Mouse (Mus musculus) naive thymus-derived CD4-positive, alpha-beta T cell, adult 2 months (primary cell): ENCODE results near the gene Kcne1.

Experiments
- DNase-seq: peaks from one replicate; pipeline ENCODE4 v3.0.0-alpha.2; 2011; ENCODE audit warnings: low read depth

Kcne1 gene

DNA sequence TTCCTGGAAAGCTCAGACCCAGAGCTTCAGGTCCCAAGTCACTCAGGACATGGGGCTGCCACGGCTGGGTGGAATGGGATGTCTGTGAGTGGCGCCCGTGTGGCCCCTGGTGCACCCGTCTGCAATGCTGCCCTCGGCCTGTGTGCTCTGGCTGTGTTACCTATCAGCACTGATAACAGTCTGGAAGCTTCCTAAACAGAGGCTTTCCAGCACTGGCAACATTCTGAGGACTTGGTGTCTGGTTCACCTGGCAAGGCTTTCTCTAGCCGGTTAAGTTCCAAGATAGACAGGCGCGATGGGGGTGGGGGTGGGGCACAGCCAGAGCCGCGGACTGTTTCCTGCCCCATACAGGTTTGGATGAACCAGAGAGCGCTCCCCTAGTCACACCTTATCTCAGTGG lies 3.3 kb downstream of the Kcne1 start:
- DNase-seq: no peak

GRCm38 (mm10) chr16:92355366-92355765 lies 3.9 kb downstream of the Kcne1 start:
- DNase-seq: no peak

GRCm38 (mm10) chr16:92353897-92354296 lies 5.4 kb downstream of the Kcne1 start:
- DNase-seq: no peak

DNA sequence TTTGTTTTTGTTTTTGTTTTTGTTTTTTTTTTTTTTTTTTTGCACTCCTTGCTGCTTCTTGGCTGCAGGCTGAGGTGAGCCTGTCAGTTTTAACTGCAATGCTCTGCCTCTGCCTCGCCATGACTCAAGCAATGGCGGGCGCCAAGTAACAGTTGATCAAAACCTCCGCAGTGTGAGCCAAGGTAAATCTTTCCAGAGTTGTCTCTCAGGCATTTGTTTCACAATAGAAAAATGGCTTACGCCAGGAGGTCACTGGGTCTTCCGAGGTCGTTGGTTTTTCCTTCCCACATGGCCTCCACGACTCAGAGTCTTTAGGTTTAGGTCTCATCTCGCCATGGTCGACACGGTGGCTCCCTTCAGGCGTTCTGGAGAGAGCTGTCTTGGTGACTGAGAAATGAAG lies 6.0 kb downstream of the Kcne1 start:
- no peak for DNase-seq

- DNase-seq: no peak
Measured at GRCm38 (mm10) chr16:92348941-92349340, 10.3 kb downstream of the Kcne1 start.

DNA sequence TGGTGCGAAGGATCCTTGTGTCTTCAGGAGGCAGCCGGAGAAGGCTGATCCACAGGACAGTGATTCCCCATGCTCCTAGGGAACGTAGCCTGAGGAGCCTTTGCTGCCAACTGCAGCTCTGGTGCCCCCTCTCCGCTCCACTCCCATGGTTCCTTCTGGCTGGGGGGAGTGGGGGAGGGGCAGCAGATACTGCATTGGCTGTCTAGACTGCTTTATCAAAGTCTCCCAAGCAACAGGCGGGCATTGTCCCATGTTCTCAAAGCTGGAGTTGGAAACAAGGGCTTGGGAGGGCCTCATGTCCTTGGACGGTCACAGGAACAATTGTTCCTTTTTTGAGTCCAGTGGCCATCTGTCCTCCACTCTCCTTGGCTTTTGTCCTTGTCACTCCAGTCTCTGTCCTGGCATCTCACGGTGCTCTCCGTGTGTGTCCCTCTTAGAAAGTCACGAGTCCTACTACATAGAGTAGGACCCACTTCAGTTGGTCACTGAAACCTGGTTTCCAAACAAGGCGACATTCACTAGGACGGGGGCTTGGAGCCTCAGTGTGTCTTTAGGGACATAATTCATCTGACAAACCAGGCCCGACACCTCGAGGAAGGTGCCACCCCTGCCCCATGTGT lies 12.9 kb downstream of the Kcne1 start:
- no peak for DNase-seq

DNA sequence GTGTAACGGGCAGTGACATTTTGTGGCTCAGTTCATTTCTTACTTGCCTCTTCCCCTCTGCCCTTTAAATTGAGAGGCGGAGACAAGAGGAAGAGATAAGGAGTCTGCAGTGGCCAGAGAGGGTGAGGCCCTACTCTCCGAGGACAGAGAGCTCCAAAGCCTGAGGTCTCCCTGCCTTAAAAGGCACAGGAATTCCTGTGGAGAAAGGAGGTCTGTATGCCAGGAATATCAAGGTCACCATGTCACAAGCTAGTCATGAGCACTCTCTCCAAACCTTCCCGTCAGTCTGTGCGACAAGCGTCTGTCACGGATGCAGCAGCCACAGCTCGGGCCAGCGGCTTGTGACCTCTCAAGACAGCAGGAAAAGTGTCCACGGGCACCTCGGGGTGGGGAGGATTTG lies 14.1 kb downstream of the Kcne1 start:
- no peak for DNase-seq

- DNase-seq: peak; percentile 68
Measured at GRCm38 (mm10) chr16:92340612-92341511, 18.4 kb downstream of the Kcne1 start.

DNA sequence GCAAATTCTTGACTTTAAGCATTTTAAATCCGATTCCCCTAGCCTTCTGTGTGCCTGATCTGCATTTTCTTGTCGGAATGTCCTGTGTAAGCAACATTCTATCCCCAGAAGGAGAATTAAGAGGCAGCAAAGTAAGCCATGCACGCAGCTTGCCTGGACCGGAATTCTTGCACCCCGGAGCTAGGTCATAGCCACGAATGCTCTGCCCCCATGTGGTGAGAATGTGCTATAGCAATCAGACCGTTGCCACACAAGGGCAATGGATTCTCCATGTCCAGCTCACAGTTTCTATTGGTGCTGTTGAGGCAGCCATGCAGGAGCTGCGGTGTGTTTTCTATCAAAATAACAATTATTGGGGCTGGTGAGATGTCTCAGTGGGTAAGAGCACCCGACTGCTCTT lies 23.0 kb downstream of the Kcne1 start:
- peak; percentile 70 for DNase-seq

DNA sequence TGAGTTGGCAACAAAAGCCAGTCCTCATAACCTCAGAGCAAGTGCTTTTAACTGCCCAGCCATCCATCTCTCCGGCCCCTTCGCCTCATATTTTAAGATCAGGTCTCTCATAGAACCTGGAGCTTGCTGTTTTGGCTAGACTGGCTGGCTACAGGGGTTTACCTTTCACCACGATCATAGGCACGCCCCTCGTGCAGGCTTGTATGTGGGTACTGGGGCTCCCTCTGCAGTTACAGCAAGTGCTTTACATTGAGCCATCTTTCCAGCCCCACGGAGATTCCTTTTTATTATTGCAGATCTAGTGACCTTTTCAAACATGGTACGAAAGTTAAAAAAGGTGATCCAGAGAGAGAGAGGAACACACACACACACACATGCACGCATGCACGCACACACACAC lies 24.7 kb downstream of the Kcne1 start:
- DNase-seq: no peak

GRCm38 (mm10) chr16:92330966-92331365 lies 28.3 kb downstream of the Kcne1 start:
- DNase-seq: no peak

- no peak for DNase-seq
Measured at GRCm38 (mm10) chr16:92327911-92328310, 31.4 kb downstream of the Kcne1 start.

DNA sequence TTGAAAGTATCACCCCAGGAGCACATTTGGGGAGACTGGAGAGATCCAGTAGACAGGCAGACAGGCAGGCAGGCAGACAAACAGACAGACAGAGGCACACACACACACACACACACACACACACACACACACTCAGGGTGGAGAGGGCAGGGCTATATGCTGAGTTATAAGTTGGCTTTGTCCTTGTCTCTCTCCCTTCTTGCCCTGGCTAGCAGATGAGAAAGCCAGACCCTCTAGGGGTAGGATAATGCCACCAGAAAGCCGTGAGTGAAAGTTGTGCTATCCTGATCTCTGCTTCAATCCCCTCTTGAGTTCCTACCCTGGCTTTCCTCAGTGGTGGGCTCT lies 34.2 kb downstream of the Kcne1 start:
- no peak for DNase-seq

DNA sequence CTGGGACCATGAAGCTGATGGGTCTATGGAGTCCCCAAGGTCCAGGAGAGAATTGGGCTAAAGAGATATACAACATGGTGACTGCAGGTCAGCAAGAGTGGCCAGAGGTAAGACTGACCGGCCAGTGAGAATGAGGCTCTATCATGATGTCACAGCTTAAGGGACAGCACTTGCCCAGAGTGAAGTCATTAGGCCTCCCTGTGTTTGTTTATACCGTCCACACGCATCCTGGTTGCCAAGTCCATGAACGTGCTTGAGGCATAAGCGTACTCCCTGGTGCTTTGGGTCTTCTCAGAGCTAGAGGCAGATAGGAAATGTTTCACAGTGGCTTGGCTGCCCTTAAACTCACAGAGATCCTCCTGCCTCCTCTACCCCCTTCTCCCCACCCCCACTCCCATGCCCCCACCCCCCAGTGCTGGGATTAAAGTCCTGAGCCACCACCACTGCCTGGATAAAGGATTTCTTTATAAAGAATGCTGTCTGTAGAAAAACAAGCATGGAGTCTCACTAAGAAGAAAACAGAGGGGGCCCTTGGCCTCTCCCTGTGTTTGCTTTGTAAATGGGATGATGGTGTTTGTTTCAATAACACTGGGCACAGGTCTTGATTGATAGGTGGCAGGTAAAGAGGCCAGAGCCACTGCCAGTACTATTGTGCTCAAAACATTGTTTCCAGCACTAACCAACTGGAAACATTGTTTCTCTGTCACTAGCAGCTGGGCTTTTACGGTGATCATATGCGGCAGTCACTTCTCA lies 34.8 kb downstream of the Kcne1 start:
- no peak for DNase-seq

DNA sequence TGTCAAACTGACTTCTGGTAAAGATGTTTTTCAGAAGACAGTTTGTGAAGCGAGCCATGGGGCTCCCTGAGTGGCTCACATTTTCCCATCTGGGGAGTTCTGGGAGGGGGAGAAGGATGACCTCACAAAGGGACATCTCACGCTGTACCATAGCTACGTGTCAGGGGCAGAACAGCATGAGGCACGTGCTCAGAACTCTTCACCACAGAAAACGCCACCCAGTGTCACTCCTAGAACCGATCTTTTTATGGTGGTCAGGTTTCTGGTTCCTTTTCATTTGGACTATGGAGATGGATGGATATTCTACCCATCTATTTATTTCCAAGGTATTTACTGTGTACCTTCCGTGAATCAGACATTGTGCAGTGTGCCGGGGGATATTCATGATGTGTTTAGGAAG lies 37.9 kb downstream of the Kcne1 start, which contains the start of gene Fam243:
Gene Fam243 (minus strand): TSS at position 101 of the 400 bp plus-strand sequence.
- DNase-seq: no peak

- no peak for DNase-seq
Measured at GRCm38 (mm10) chr16:92320361-92320760, 38.9 kb downstream of the Kcne1 start.

DNA sequence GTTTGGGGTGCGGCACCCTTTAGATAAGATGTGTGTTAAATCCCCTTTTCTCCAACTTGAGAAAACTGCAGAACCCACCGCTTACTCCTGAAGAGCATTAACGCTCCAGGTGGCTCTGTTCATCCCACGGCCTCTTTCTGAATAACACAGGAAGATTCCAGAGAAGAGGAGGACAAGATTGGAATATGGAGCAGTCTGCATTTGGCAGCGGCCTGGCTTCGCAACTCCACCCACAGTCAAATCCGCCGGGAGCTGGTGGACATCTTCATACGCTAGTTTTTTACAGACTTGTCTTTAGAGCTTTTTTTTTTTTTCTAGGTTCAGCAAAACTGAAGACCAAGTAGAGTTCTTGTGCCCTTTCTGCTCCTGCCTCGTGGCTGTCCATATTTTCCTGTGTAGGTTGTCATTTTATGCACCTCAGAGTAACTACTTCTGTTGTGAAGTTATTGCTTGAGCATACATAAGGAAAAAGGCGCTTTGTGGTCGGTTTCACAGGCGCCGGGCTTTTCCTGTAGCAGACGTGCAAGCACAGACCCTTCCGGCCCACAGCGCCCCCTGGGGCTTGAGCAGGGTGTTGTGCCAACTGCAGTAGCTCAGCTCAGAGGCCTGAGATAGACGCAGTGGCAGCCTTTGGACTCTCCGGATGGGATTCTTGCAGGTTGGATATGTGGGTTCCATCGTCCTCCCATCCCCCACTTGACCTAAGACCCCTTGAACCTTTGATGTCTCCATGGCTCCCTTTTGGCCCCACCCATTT lies 39.7 kb downstream of the Kcne1 start:
- DNase-seq: peak; percentile 72

DNA sequence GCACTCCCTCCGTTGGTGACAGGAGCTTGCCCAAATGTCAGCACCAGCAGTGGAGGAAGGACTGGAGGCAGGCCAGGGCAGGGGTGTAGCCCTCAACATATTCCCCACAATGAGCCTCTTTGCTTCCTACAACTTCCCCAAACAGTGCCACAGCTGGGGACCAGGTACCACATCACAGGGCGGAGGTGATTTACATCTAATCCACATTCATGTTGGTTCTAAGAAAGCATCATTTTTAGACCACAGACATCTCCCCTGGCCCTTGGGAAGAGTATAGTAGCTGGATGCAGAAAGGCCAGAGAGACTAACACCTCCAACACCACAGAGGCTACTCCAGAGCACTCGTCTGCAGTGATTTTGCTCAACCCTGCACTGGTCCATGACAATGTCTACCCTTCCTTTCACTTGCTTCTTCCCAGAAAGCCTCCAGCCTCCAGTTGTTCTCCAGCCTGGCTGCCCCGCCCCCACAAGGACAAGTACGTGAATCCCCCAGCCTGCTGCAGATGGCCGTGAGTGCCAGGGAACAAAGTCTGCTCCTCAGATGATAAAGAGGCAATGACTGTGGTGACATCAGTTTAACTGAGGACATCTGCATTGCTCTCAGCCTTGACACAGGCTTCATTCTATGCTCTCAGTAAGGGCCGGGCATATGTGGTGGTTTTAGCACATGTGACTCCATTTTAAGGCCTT lies 43.1 kb downstream of the Kcne1 start:
- no peak for DNase-seq

DNA sequence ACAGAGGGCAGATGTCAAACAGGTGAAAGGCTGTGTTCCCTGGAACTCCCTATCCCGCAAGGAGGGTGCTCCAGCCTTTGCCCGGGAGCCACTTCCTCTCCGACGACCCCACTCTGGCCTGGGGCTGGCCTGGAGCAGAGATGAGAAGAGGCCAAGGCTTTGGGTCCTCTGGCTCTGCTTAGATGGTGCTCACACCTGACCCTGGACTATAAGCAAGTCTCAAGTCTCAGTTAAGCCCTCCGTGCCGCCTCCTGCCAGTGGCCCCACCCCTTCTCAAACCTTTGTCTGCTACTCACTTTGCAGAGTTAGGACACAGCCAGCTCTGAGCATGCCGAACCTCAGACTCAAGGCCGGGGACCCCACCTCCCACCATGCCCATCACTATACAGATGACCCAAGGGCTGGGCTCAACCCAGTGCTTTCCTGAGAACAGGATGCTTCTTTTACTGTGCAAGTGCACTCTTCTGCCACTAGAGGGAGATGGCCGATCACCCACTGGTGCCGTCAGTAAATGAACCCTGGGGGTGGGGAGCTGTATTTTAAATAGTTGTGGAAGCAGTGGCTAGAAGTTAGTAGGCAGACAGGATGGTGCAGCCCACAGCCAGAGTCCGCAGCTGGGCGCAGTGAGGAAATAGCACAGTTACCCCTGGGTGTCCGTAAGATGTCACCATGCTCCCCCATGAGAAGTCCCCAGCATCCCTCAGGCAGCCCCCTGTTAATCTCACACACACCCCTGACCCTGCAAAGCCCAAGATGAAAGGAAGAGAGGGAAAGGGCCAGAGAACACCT lies 45.1 kb downstream of the Kcne1 start:
- DNase-seq: peak; percentile 65

DNA sequence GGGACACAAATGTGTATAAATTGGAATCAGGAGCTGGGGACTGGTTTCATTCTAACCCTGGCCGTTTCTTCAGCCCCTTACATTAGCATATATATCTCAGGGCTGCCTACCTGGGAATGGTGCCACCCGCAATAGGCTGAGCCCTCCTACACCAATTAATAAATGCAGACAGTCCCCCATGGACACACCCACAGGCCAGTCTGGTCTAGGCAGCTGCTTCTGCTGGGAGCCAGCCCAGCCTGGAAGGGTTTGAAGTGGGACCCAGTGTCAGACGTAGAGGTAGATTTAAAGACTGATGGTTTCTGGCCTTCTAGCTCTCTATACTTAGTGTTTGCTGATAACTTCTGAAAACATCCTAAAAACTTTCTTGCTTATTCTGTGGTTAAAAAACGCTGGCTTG lies 50.1 kb downstream of the Kcne1 start:
- no peak for DNase-seq

DNA sequence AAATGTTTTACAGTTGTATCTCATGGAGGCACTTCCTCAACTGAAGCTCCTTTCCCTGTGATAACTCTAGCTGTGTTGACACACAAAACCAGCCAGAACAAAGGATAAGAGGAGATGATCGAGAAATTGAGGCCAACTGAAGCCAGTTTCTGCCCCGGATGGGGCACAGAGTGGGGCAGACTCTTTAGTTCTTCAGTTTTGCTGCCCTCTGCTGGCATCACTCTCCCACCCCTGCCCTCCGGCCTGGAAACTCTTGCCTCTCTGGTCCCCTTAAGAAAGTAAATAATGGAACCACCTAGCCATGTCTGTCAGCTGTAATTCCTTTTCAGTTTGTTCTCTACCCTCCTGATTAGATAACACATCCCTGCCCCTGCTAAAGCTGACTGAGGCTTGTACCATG lies 51.3 kb downstream of the Kcne1 start:
- no peak for DNase-seq
